Mouse (Mus musculus) E14TG2a.4 (cell line): ENCODE measurements around the gene Olfr895.

Experiments
- H3K27me3 ChIP-seq: 2 replicates; pipeline ENCODE4 v1.6.1; 2014; ENCODE audit warnings: low read length, control low read depth; ENCODE audit not compliant: insufficient read depth
- H3K36me3 ChIP-seq: 2 replicates; pipeline ENCODE4 v1.6.1; 2014; ENCODE audit warnings: low read length, control low read depth; ENCODE audit not compliant: insufficient read depth
- H3K4me1 ChIP-seq: replicated peaks from 2 replicates; pipeline ENCODE4 v1.6.1; 2014; ENCODE audit warnings: low read depth, low read length, control low read depth
- H3K4me3 ChIP-seq: replicated peaks from 2 replicates; pipeline ENCODE4 v1.5.1; 2014; ENCODE audit warnings: mild to moderate bottlenecking, low read length
- H3K9me3 ChIP-seq: 2 replicates; pipeline ENCODE4 v1.6.1; 2014; ENCODE audit warnings: low read length, control low read depth
- CTCF ChIP-seq: conservative IDR thresholded peaks from 2 replicates; pipeline ENCODE4 v1.5.1; 2014; ENCODE audit warnings: low read length
- NANOG ChIP-seq: IDR thresholded peaks from 2 replicates; pipeline ENCODE4 v1.6.1; 2014; ENCODE audit warnings: borderline replicate concordance, low read length, mixed read lengths
- POU5F1 ChIP-seq: IDR thresholded peaks from 2 replicates; pipeline ENCODE4 v1.6.1; 2014; ENCODE audit warnings: low read length, borderline replicate concordance

The Olfr895 gene

GRCm38 (mm10) chr9:38267551-38267950 is at the start of gene Olfr895:
Gene Olfr895, plus strand, starts transcription at chr9:38267851.
- H3K9me3 ChIP-seq: peaks cover 8% of the 10 kb centered on the region; the same call in 1 of the 2 replicates
- TF ChIP-seq NANOG (no peak), POU5F1 (no peak), CTCF (no peak)

GRCm38 (mm10) chr9:38252474-38252873 is 15.2 kb upstream of the Olfr895 start, which contains the start of gene Olfr143:
Gene Olfr143, plus strand, starts transcription at chr9:38252774.
- no peak for TF ChIP-seq NANOG
- TF ChIP-seq CTCF: no peak
- no peak for TF ChIP-seq POU5F1
- Histone ChIP-seq H3K4me3 (no peak within 1 kb of the TSS), H3K9me3 (no peaks in the 10 kb centered on the region), H3K27me3 (no peaks in the 10 kb centered on the region), H3K4me1 (no peaks in the 10 kb centered on the region), H3K36me3 (no peaks in the 10 kb centered on the region)

More at GRCm38 (mm10) chr9:38267551-38267950, at the start of gene Olfr895:
- Histone ChIP-seq H3K4me3 (no peak within 1 kb of the TSS), H3K36me3 (no peaks in the 10 kb centered on the region), H3K4me1 (no peaks in the 10 kb centered on the region), H3K27me3 (no peaks in the 10 kb centered on the region)

GRCm38 (mm10) chr9:38290807-38291206 is 23.2 kb downstream of the Olfr895 start, which contains the start of gene Olfr896-ps1:
Gene Olfr896-ps1, plus strand, starts transcription at chr9:38291107.
- no peaks in the 10 kb centered on the region for H3K27me3 ChIP-seq
- no peaks in the 10 kb centered on the region for H3K4me1 ChIP-seq
- no peaks in the 10 kb centered on the region for H3K36me3 ChIP-seq
- TF ChIP-seq CTCF: no peak
- no peak for TF ChIP-seq POU5F1
- no peak for TF ChIP-seq NANOG
- H3K9me3 ChIP-seq: no peaks in the 10 kb centered on the region
- H3K4me3 ChIP-seq: no peak within 1 kb of the TSS
